Mouse (Mus musculus) lung, embryonic 15.5 days (tissue): ENCODE data around the gene Mks1. TPM values are rescaled to one million over a fixed set of nuclear protein-coding genes. Genes with fewer than 3 reads are reported as not detected.
A peak's percentile ranks its signal among the peaks of the same experiment; 100 is the strongest.
"Not testable (repeated sequence)": the region's sequence is repeated elsewhere in the genome, so short reads cannot be mapped to it uniquely, and the experiment has no call there.

Experiments used
- ATAC-seq: fragments of 200-750 bp; cut with Nextera tagmentation; 2 replicates; pipeline ENCODE4 v1.8.0; 2017; ENCODE audit warnings: moderate number of reproducible peaks, borderline replicate concordance; ENCODE audit not compliant: low FRiP score, low TSS enrichment; ENCODE audit errors: extremely low read depth
- H3K27ac ChIP-seq: fragments of 300-500 bp; sonication (generic); 2 replicates; pipeline ENCODE4 v1.5.1; 2015; ENCODE audit warnings: moderate library complexity, mild to moderate bottlenecking, inconsistent platforms
- H3K27me3 ChIP-seq: fragments of 300-500 bp; sonication (generic); 2 replicates; pipeline ENCODE4 v1.6.1; 2015; ENCODE audit warnings: inconsistent platforms
- H3K36me3 ChIP-seq: fragments of 300-500 bp; sonication (generic); 2 replicates; pipeline ENCODE4 v1.6.1; 2015; ENCODE audit warnings: inconsistent platforms
- H3K4me1 ChIP-seq: fragments of 300-500 bp; sonication (generic); 2 replicates; pipeline ENCODE4 v1.6.1; 2015; ENCODE audit warnings: inconsistent platforms
- H3K4me2 ChIP-seq: fragments of 300-500 bp; sonication (generic); 2 replicates; pipeline ENCODE4 v1.6.1; 2015; ENCODE audit warnings: inconsistent platforms, mild to moderate bottlenecking, moderate library complexity
- H3K4me3 ChIP-seq: fragments of 300-500 bp; sonication (generic); 2 replicates; pipeline ENCODE4 v1.5.1; 2015; ENCODE audit warnings: mild to moderate bottlenecking, inconsistent platforms
- H3K9ac ChIP-seq: fragments of 300-500 bp; sonication (generic); 2 replicates; pipeline ENCODE4 v1.6.1; 2015; ENCODE audit warnings: inconsistent platforms
- H3K9me3 ChIP-seq: fragments of 300-500 bp; sonication (generic); 2 replicates; pipeline ENCODE4 v1.6.1; 2016; ENCODE audit warnings: inconsistent platforms
- WGBS: fragments of 180-500 bp; shearing (Covaris S2); methylation state at CpG from one replicate; pipeline ENCODE4 v1.1.7; 2015; 5-methylcytosine and 5-hydroxymethylcytosine counted together
- polyA plus RNA-seq: library from polyadenylated mRNA; unstranded; fragments of >200 nt; fragmentation: Nextera tagmentation; extraction: Ambion mirVana; gene quantifications from 2 replicates; pipeline ENCODE4 v1.2.1, GENCODE M21; 2015

Gene Mks1
- polyA plus RNA-seq, 1 experiment from 2014 or later: 16.5 TPM

GRCm38 (mm10) chr11:87841436-87841835 lies 11.6 kb upstream of the Mks1 start:
- Histone ChIP-seq H3K4me1 (no peaks in the 10 kb centered on the region), H3K27ac (no peak overlapping the region), H3K4me2 (no peak overlapping the region), H3K9me3 (no peaks in the 10 kb centered on the region), H3K9ac (no peak overlapping the region), H3K27me3 (peaks cover 10% of the 10 kb centered on the region; the same call in 1 of the 2 replicates), H3K4me3 (no peak overlapping the region), H3K36me3 (no peaks in the 10 kb centered on the region)
- WGBS: 66% methylated on average over 3 of the region's 3 CpGs
- no peak for ATAC-seq

- Histone ChIP-seq H3K36me3 (no peaks in the 10 kb centered on the region), H3K4me3 (no peak overlapping the region), H3K9me3 (no peaks in the 10 kb centered on the region), H3K9ac (no peak overlapping the region), H3K27ac (no peak overlapping the region), H3K4me1 (no peaks in the 10 kb centered on the region), H3K27me3 (no peaks in the 10 kb centered on the region), H3K4me2 (no peak overlapping the region)
- ATAC-seq: no peak
- WGBS: 70% methylated on average over 12 of the region's 12 CpGs
Measured at GRCm38 (mm10) chr11:87846968-87847600, 5.9 kb upstream of the Mks1 start.

GRCm38 (mm10) chr11:87847884-87848283 lies 5.1 kb upstream of the Mks1 start:
- peaks cover 4% of the 10 kb centered on the region; the same call in 1 of the 2 replicates for H3K4me1 ChIP-seq
- no peak overlapping the region for H3K27ac ChIP-seq
- H3K9me3 ChIP-seq: no peaks in the 10 kb centered on the region
- no peaks in the 10 kb centered on the region for H3K27me3 ChIP-seq
- no peak overlapping the region for H3K4me2 ChIP-seq
- no peak for ATAC-seq
- H3K9ac ChIP-seq: no peak overlapping the region
- no peaks in the 10 kb centered on the region for H3K36me3 ChIP-seq
- no peak overlapping the region for H3K4me3 ChIP-seq
- 51% methylated on average over 6 of the region's 6 CpGs for WGBS

GRCm38 (mm10) chr11:87853597-87853954 lies 561 bp downstream of the Mks1 start:
- 33% methylated on average over 8 of the region's 8 CpGs for WGBS
- Histone ChIP-seq H3K36me3 (peaks cover 20% of the 10 kb centered on the region), H3K9ac (peak overlapping the region; percentile 32), H3K9me3 (no peaks in the 10 kb centered on the region), H3K4me2 (peak overlapping the region; percentile 79), H3K4me3 (peak overlapping the region; percentile 60), H3K27me3 (no peaks in the 10 kb centered on the region), H3K27ac (peak overlapping the region; percentile 36; the same call in 1 of the 2 replicates), H3K4me1 (peaks cover 7% of the 10 kb centered on the region)
- ATAC-seq: no peak

- no peak overlapping the region for H3K4me2 ChIP-seq
- H3K36me3 ChIP-seq: peaks cover 21% of the 10 kb centered on the region
- 83% methylated on average over 7 of the region's 7 CpGs for WGBS
- no peaks in the 10 kb centered on the region for H3K27me3 ChIP-seq
- no peak overlapping the region for H3K4me3 ChIP-seq
- no peaks in the 10 kb centered on the region for H3K9me3 ChIP-seq
- H3K4me1 ChIP-seq: peaks cover 7% of the 10 kb centered on the region
- no peak overlapping the region for H3K9ac ChIP-seq
- ATAC-seq: no peak
- no peak overlapping the region for H3K27ac ChIP-seq
Measured at GRCm38 (mm10) chr11:87854550-87854949, 1.5 kb downstream of the Mks1 start.

- Histone ChIP-seq H3K36me3 (peaks cover 26% of the 10 kb centered on the region), H3K4me1 (no peaks in the 10 kb centered on the region), H3K9ac (no peak overlapping the region), H3K27me3 (no peaks in the 10 kb centered on the region), H3K9me3 (no peaks in the 10 kb centered on the region), H3K4me2 (no peak overlapping the region), H3K4me3 (no peak overlapping the region), H3K27ac (no peak overlapping the region)
- 77% methylated on average over 11 of the region's 11 CpGs for WGBS
- no peak for ATAC-seq
Measured at GRCm38 (mm10) chr11:87859273-87859672, 6.3 kb downstream of the Mks1 start.

GRCm38 (mm10) chr11:87860426-87860825 lies 7.4 kb downstream of the Mks1 start:
- H3K4me1 ChIP-seq: no peaks in the 10 kb centered on the region

GRCm38 (mm10) chr11:87862805-87863204 lies 9.8 kb downstream of the Mks1 start:
- no peak overlapping the region for H3K4me3 ChIP-seq
- WGBS: 87% methylated on average over 13 of the region's 13 CpGs
- no peak overlapping the region for H3K27ac ChIP-seq
- no peaks in the 10 kb centered on the region for H3K4me1 ChIP-seq
- no peak for ATAC-seq
- H3K36me3 ChIP-seq: peaks cover 12% of the 10 kb centered on the region; the same call in 1 of the 2 replicates
- no peak overlapping the region for H3K9ac ChIP-seq
- no peaks in the 10 kb centered on the region for H3K9me3 ChIP-seq
- no peaks in the 10 kb centered on the region for H3K27me3 ChIP-seq
- no peak overlapping the region for H3K4me2 ChIP-seq

More at GRCm38 (mm10) chr11:87860426-87860825, 7.4 kb downstream of the Mks1 start:
- Histone ChIP-seq H3K36me3 (peaks cover 26% of the 10 kb centered on the region), H3K4me3 (no peak overlapping the region), H3K9ac (no peak overlapping the region), H3K4me2 (no peak overlapping the region), H3K27me3 (no peaks in the 10 kb centered on the region), H3K27ac (no peak overlapping the region), H3K9me3 (no peaks in the 10 kb centered on the region)
- no peak for ATAC-seq
- 80% methylated on average over 9 of the region's 9 CpGs for WGBS

GRCm38 (mm10) chr11:87866891-87867290 lies 13.9 kb downstream of the Mks1 start:
- H3K27me3 ChIP-seq, H3K4me2 ChIP-seq, H3K9me3 ChIP-seq, H3K27ac ChIP-seq, H3K4me3 ChIP-seq, H3K36me3 ChIP-seq, H3K4me1 ChIP-seq, H3K9ac ChIP-seq, ATAC-seq: not testable (repeated sequence)
- WGBS: 70% methylated on average over 1 of the region's 2 CpGs

GRCm38 (mm10) chr11:87870096-87870495 lies 17.1 kb downstream of the Mks1 start:
- Histone ChIP-seq H3K27ac (no peak overlapping the region), H3K27me3 (no peaks in the 10 kb centered on the region), H3K4me1 (no peaks in the 10 kb centered on the region), H3K4me2 (no peak overlapping the region), H3K4me3 (no peak overlapping the region), H3K9ac (no peak overlapping the region), H3K9me3 (no peaks in the 10 kb centered on the region), H3K36me3 (no peaks in the 10 kb centered on the region)
- no peak for ATAC-seq
- WGBS: 76% methylated on average over 2 of the region's 2 CpGs

GRCm38 (mm10) chr11:87871766-87872165 lies 18.8 kb downstream of the Mks1 start:
- H3K4me1 ChIP-seq: no peaks in the 10 kb centered on the region
- no peak overlapping the region for H3K9ac ChIP-seq
- ATAC-seq: no peak
- H3K27me3 ChIP-seq: no peaks in the 10 kb centered on the region
- H3K4me3 ChIP-seq: no peak overlapping the region
- no peak overlapping the region for H3K4me2 ChIP-seq
- WGBS: 26% methylated on average over 8 of the region's 8 CpGs
- H3K27ac ChIP-seq: no peak overlapping the region
- H3K36me3 ChIP-seq: no peaks in the 10 kb centered on the region
- no peaks in the 10 kb centered on the region for H3K9me3 ChIP-seq

GRCm38 (mm10) chr11:87875436-87875835 lies 22.4 kb downstream of the Mks1 start, which contains the start of gene Epx:
Gene Epx (minus strand): TSS chr11:87875536.
- H3K27ac ChIP-seq: no peak within 1 kb of the TSS
- 77% methylated on average over 6 of the region's 6 CpGs for WGBS
- no peak within 1 kb of the TSS for H3K9ac ChIP-seq

GRCm38 (mm10) chr11:87879826-87880225 lies 26.8 kb downstream of the Mks1 start:
- no peak overlapping the region for H3K27ac ChIP-seq
- no peak overlapping the region for H3K9ac ChIP-seq
- no peaks in the 10 kb centered on the region for H3K36me3 ChIP-seq
- H3K4me1 ChIP-seq: no peaks in the 10 kb centered on the region
- H3K27me3 ChIP-seq: no peaks in the 10 kb centered on the region
- H3K4me3 ChIP-seq: no peak overlapping the region
- H3K9me3 ChIP-seq: no peaks in the 10 kb centered on the region
- ATAC-seq: no peak
- 62% methylated on average over 9 of the region's 9 CpGs for WGBS
- H3K4me2 ChIP-seq: no peak overlapping the region

More at GRCm38 (mm10) chr11:87875436-87875835, 22.4 kb downstream of the Mks1 start, which contains the start of gene Epx:
- H3K4me1 ChIP-seq: no peaks in the 10 kb centered on the region
- H3K9me3 ChIP-seq: no peaks in the 10 kb centered on the region
- ATAC-seq: no peak
- no peak within 1 kb of the TSS for H3K4me3 ChIP-seq
- H3K36me3 ChIP-seq: no peaks in the 10 kb centered on the region
- no peak within 1 kb of the TSS for H3K4me2 ChIP-seq
- no peaks in the 10 kb centered on the region for H3K27me3 ChIP-seq
